In the genomic region with DNA sequence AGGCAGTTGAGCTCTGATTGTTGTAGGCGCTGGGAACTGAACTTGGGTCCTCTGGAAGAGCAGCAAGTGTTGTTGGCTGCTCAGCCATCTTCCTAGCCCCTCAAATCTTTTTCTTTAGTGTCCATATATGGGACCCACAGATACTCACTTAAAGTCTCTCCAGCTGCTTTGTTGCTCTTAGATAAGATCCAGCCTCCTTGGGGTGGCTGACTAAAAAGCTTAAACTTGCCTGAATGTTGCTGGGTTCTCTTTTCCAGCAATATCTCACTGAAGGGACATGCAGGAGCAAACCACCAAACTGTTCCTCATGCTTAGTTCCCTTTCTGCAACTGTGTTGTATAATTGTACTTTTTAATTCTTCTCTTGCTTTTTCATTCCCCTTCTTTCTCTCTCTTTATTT, we compare ENCODE assay signal across 16 mouse cellular contexts.
"Had no signal": no experiment of that assay in that cellular context is flagged by ENCODE, and none has a peak within 500 bp of the region (broad histone marks: within the 10 kb centered on the region; RNA-seq: fewer than 3 reads in every experiment).

No protein-coding gene starts in this region.

- DNase-seq: retina, postnatal 1 day; right cerebral cortex, adult 18-20 months; right cerebral cortex, postnatal 14 days; right cerebral cortex, postnatal 25 days; right cerebral cortex, postnatal 4 days; spleen, adult 18-20 months; thymus, adult 18-20 months; thymus, adult 2 months; thymus, postnatal 14 days; thymus, postnatal 25 days; thymus, postnatal 36 days; thymus, postnatal 4 days had no signal

- H3K9me3 ChIP-seq: neural tube, embryonic 13.5 days; neural tube, embryonic 15.5 days; stomach, embryonic 15.5 days had no signal

- H3K36me3 ChIP-seq: neural tube, embryonic 13.5 days; neural tube, embryonic 15.5 days; stomach, embryonic 15.5 days had no signal

- H3K27me3 ChIP-seq: neural tube, embryonic 13.5 days; neural tube, embryonic 15.5 days; stomach, embryonic 15.5 days had no signal

- H3K4me1 ChIP-seq: neural tube, embryonic 13.5 days; neural tube, embryonic 15.5 days; stomach, embryonic 15.5 days had no signal

- H3K4me3 ChIP-seq: neural tube, embryonic 13.5 days; neural tube, embryonic 15.5 days; stomach, embryonic 15.5 days had no signal

- H3K4me2 ChIP-seq: neural tube, embryonic 13.5 days; neural tube, embryonic 15.5 days; stomach, embryonic 15.5 days had no signal

- H3K9ac ChIP-seq: neural tube, embryonic 13.5 days; neural tube, embryonic 15.5 days; stomach, embryonic 15.5 days had no signal

- H3K27ac ChIP-seq: neural tube, embryonic 13.5 days; neural tube, embryonic 15.5 days; stomach, embryonic 15.5 days; stomach, postnatal 0 days had no signal
